Comparison of ENCODE assay signal across 14 mouse cellular contexts in genomic region chr3:85773886-85774285, GRCm38 (mm10). TPM values are rescaled to one million over a fixed set of nuclear protein-coding genes. Genes with fewer than 3 reads are reported as not detected.
DNase-seq lines count a peak whose midpoint lies in the region; ATAC-seq lines count a peak whose summit lies in the region.
"Had no signal": no experiment of that assay in that cellular context is flagged by ENCODE, and none has a peak within 500 bp of the region (broad histone marks: within the 10 kb centered on the region; RNA-seq: fewer than 3 reads in every experiment).

No protein-coding gene starts in this region.

- peaks cover 23% of the 10 kb centered on the region for H3K4me1 ChIP-seq in heart, embryonic 10.5 days
- no peaks in the 10 kb centered on the region for H3K4me1 ChIP-seq in stomach, embryonic 15.5 days
- H3K4me1 ChIP-seq: embryonic facial prominence, embryonic 13.5 days; hindbrain, embryonic 15.5 days had no signal

- H3K4me3 ChIP-seq in heart, embryonic 10.5 days, result no peak overlapping the region
- no peak overlapping the region for H3K4me3 ChIP-seq in stomach, embryonic 15.5 days (replicated peaks)
- H3K4me3 ChIP-seq: embryonic facial prominence, embryonic 13.5 days; gastrocnemius, adult 2 months; hindbrain, embryonic 15.5 days; left cerebral cortex, adult 2 months had no signal

- peak; percentile 75 for ATAC-seq in stomach, embryonic 15.5 days (ENCODE audit: insufficient read depth, low FRiP score, low read depth)

- no peak overlapping the region for H3K9ac ChIP-seq in stomach, embryonic 15.5 days
- H3K9ac ChIP-seq: embryonic facial prominence, embryonic 13.5 days; hindbrain, embryonic 15.5 days; liver, embryonic 14.5 days had no signal

- no peaks in the 10 kb centered on the region for H3K27me3 ChIP-seq in heart, embryonic 10.5 days (ENCODE audit: insufficient read depth, poor library complexity, severe bottlenecking)
- H3K27me3 ChIP-seq in stomach, embryonic 15.5 days (replicated peaks), result no peaks in the 10 kb centered on the region
- H3K27me3 ChIP-seq: embryonic facial prominence, embryonic 13.5 days; hindbrain, embryonic 15.5 days had no signal

- peak; percentile 54 to 71 for DNase-seq in adrenal gland, adult (ENCODE audit: inconsistent age in 2 of 2, low spot score in 1 of 2)
- DNase-seq in adrenal gland, postnatal 4 days (ENCODE audit: low spot score in 2 of 2), result no peak
- peak; percentile 14 for DNase-seq in testis, postnatal 14 days (ENCODE audit: low spot score)
- DNase-seq in testis, postnatal 10 days (ENCODE audit: low spot score), result no peak
- DNase-seq in heart, embryonic 10.5 days (ENCODE audit: low spot score), result peak; percentile 82
- DNase-seq in right cerebral cortex, adult 18-20 months, result no peak
- no peak for DNase-seq in right cerebral cortex, postnatal 36 days (ENCODE audit: low spot score in 2 of 2)
- DNase-seq: gastrocnemius, adult 2 months; kidney, postnatal 14 days had no signal

- H3K4me2 ChIP-seq in stomach, embryonic 15.5 days, result no peak overlapping the region
- H3K4me2 ChIP-seq: embryonic facial prominence, embryonic 13.5 days; hindbrain, embryonic 15.5 days had no signal

- H3K36me3 ChIP-seq in heart, embryonic 10.5 days, result no peaks in the 10 kb centered on the region
- no peaks in the 10 kb centered on the region for H3K36me3 ChIP-seq in stomach, embryonic 15.5 days
- H3K36me3 ChIP-seq: embryonic facial prominence, embryonic 13.5 days; hindbrain, embryonic 15.5 days had no signal

- H3K27ac ChIP-seq in heart, embryonic 10.5 days, result no peak overlapping the region
- H3K27ac ChIP-seq in stomach, embryonic 15.5 days, result no peak overlapping the region
- H3K27ac ChIP-seq: embryonic facial prominence, embryonic 13.5 days; gastrocnemius, adult 2 months; hindbrain, embryonic 15.5 days; left cerebral cortex, adult 2 months; liver, embryonic 14.5 days had no signal

- H3K9me3 ChIP-seq in heart, embryonic 10.5 days, result no peaks in the 10 kb centered on the region
- H3K9me3 ChIP-seq in stomach, embryonic 15.5 days, result no peaks in the 10 kb centered on the region
- H3K9me3 ChIP-seq: embryonic facial prominence, embryonic 13.5 days; hindbrain, embryonic 15.5 days had no signal

- WGBS in heart, embryonic 10.5 days, result 17% methylated on average over 4 of the region's 4 CpGs
- WGBS in stomach, embryonic 15.5 days, result 35% methylated on average over 4 of the region's 4 CpGs

RNA-seq across cellular contexts. Expression of gene Fam160a1, which starts 43.2 kb away (rescaled TPM):
- total RNA-seq in adrenal gland, postnatal 4 days (2021), result 1 to 10 TPM; 9.1 to 9.3 TPM
- polyA plus RNA-seq in heart, embryonic 10.5 days (2016; fragmentation: Nextera tagmentation; extraction: Ambion mirVana), result 1.7 and 2.1 TPM in 2 replicates
- polyA plus RNA-seq in stomach, embryonic 15.5 days (2015; fragmentation: Nextera tagmentation; extraction: Ambion mirVana), result 4.6 and 4.7 TPM in 2 replicates

Comparison
In these comparisons a context has a peak if more than half of its experiments do, and no peak if none do; other contexts are left out.
1. DNase-seq: peak in adrenal gland, adult (2 of 2), testis, postnatal 14 days (single experiment) and heart, embryonic 10.5 days (single experiment); none in adrenal gland, postnatal 4 days (0 of 2), testis, postnatal 10 days (single experiment), right cerebral cortex, adult 18-20 months (single experiment) and right cerebral cortex, postnatal 36 days (0 of 2).